Mouse (Mus musculus) hindbrain, postnatal 0 days (tissue): Measurements from ENCODE around the gene Kctd7. TPM values are rescaled to one million over a fixed set of nuclear protein-coding genes. Genes with fewer than 3 reads are reported as not detected.

Source experiments
- ATAC-seq: fragments of 200-750 bp; cut with Nextera tagmentation; 2 replicates; pipeline ENCODE4 v1.8.0; 2017; ENCODE audit warnings: mild to moderate bottlenecking, moderate TSS enrichment, moderate library complexity
- DNase-seq: peaks from one replicate; pipeline ENCODE4 v3.0.0-alpha.2; 2015; ENCODE audit warnings: low spot score
- H3K27ac ChIP-seq: fragments of 300-500 bp; sonication (generic); 2 replicates; pipeline ENCODE4 v1.5.1; 2014; ENCODE audit warnings: mild to moderate bottlenecking
- H3K27me3 ChIP-seq: fragments of 300-500 bp; sonication (generic); 2 replicates; pipeline ENCODE4 v1.6.1; 2014; ENCODE audit warnings: low read length, mixed read lengths; ENCODE audit not compliant: insufficient read depth
- H3K36me3 ChIP-seq: fragments of 300-500 bp; sonication (generic); 2 replicates; pipeline ENCODE4 v1.6.1; 2014; ENCODE audit warnings: low read length, mixed read lengths; ENCODE audit not compliant: insufficient read depth
- H3K4me1 ChIP-seq: fragments of 300-500 bp; sonication (generic); 2 replicates; pipeline ENCODE4 v1.6.1; 2014; ENCODE audit warnings: antibody characterized with exemption, low read length, mixed read lengths; ENCODE audit not compliant: insufficient read depth
- H3K4me2 ChIP-seq: fragments of 300-500 bp; sonication (generic); 2 replicates; pipeline ENCODE4 v1.6.1; 2014; ENCODE audit warnings: low read depth, mild to moderate bottlenecking, low read length, moderate library complexity, mixed read lengths
- H3K4me3 ChIP-seq: fragments of 300-500 bp; sonication (generic); 2 replicates; pipeline ENCODE4 v1.5.1; 2014; ENCODE audit warnings: low read length
- H3K9ac ChIP-seq: fragments of 300-500 bp; sonication (generic); replicated peaks from 2 replicates; pipeline ENCODE4 v1.6.1; 2014; ENCODE audit warnings: mild to moderate bottlenecking, low read length, moderate library complexity, mixed read lengths
- H3K9me3 ChIP-seq: fragments of 300-500 bp; sonication (generic); 2 replicates; pipeline ENCODE4 v1.6.1; 2016; ENCODE audit warnings: low read length, mixed read lengths
- CTCF ChIP-seq: IDR thresholded peaks from 2 replicates; pipeline ENCODE4 v1.5.1; 2016; ENCODE audit warnings: antibody characterized with exemption, control low read depth, low read depth
- WGBS: fragments of 180-500 bp; shearing (Covaris S2); extraction: QIAGEN DNeasy Blood & Tissue Kit; methylation state at CpG from one replicate; pipeline ENCODE4 v1.1.7; 2014; 5-methylcytosine and 5-hydroxymethylcytosine counted together
- polyA plus RNA-seq: library from polyadenylated mRNA; unstranded; fragments of >200 nt; fragmentation: Nextera tagmentation; extraction: Ambion mirVana; gene quantifications from 2 replicates; pipeline ENCODE4 v1.2.1, GENCODE M21; 2015
- total RNA-seq: library from RNA; depleted of rRNA; stranded (reverse); fragments of >200 nt; gene quantifications from 2 replicates; pipeline ENCODE4 v1.2.3, GENCODE M21; 2014

The Kctd7 gene
- total and polyA plus RNA-seq, 2 experiments from 2014 or later: 10.9 to 20.8 TPM

- Histone ChIP-seq H3K4me3 (no peak overlapping the region), H3K4me1 (no peaks in the 10 kb centered on the region), H3K36me3 (no peaks in the 10 kb centered on the region; the same call in 1 of the 2 replicates), H3K9me3 (no peaks in the 10 kb centered on the region), H3K27ac (no peak overlapping the region), H3K27me3 (no peaks in the 10 kb centered on the region), H3K4me2 (no peak overlapping the region), H3K9ac (no peak overlapping the region)
- ATAC-seq (no peak), DNase-seq (no peak)
- no peak for TF ChIP-seq CTCF
These were observed 32.0 kb upstream of the Kctd7 start for GRCm38 (mm10) chr5:130112653-130113052.

- Histone ChIP-seq H3K4me1 (no peaks in the 10 kb centered on the region), H3K9ac (no peak overlapping the region), H3K36me3 (no peaks in the 10 kb centered on the region; the same call in 1 of the 2 replicates), H3K4me3 (no peak overlapping the region), H3K27ac (no peak overlapping the region), H3K27me3 (no peaks in the 10 kb centered on the region), H3K9me3 (no peaks in the 10 kb centered on the region), H3K4me2 (no peak overlapping the region)
- ATAC-seq: no peak
- TF ChIP-seq CTCF: no peak
- 92% methylated on average over 12 of the region's 12 CpGs for WGBS
- no peak for DNase-seq
These were observed 28.5 kb upstream of the Kctd7 start for GRCm38 (mm10) chr5:130116116-130116515.

DNA sequence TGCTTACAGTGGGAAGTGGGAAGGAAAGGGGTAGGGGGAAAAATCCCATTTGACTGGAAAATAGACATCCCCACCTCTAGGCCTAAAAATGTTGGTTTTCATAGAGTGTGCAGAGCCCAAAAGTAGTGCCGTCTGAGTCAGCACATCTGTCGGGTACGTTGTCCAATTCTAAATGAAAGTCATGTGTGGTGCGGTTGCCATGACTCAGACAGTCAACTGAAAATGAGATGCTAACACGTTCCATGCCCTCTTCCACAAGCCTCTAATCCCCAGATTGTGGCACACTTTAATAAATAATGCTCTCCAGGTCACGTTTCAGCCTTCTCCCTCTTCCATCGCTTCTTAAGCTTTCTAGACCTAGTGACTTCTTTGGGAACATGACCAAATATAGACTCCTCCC is 27.8 kb upstream of the Kctd7 start:
- Histone ChIP-seq H3K9me3 (no peaks in the 10 kb centered on the region), H3K9ac (no peak overlapping the region), H3K27ac (no peak overlapping the region), H3K4me1 (no peaks in the 10 kb centered on the region), H3K4me2 (no peak overlapping the region), H3K36me3 (no peaks in the 10 kb centered on the region; the same call in 1 of the 2 replicates), H3K4me3 (no peak overlapping the region), H3K27me3 (no peaks in the 10 kb centered on the region)
- DNase-seq: no peak
- no peak for ATAC-seq
- TF ChIP-seq CTCF: no peak
- WGBS: 77% methylated on average over 7 of the region's 7 CpGs

DNA sequence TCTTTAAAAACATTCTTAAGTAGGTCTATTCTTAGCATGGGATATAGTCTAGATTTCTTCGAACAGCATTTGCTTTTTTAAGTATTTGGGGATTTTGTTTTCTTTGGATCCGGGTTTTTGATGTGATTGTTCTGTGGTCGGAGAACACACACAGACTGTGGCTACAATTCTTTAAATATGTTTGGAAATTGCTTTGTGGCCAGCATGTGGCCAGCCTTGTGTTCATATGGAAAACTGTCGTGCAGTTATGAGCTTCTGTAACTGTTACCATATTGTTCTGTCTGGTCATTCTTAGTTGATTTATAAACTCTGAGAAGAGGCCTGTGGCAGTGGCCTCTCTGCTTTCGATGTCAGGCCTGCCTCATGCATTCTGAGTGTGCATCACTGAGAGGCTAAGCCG is 26.7 kb upstream of the Kctd7 start:
- ATAC-seq (no peak), DNase-seq (no peak)
- Histone ChIP-seq H3K9ac (no peak overlapping the region), H3K4me1 (no peaks in the 10 kb centered on the region), H3K9me3 (no peaks in the 10 kb centered on the region), H3K4me2 (no peak overlapping the region), H3K36me3 (no peaks in the 10 kb centered on the region; the same call in 1 of the 2 replicates), H3K27ac (no peak overlapping the region), H3K4me3 (no peak overlapping the region), H3K27me3 (no peaks in the 10 kb centered on the region)
- TF ChIP-seq CTCF: no peak
- WGBS: 81% methylated on average over 6 of the region's 6 CpGs

GRCm38 (mm10) chr5:130119236-130119635 is 25.4 kb upstream of the Kctd7 start:
- no peak for TF ChIP-seq CTCF
- DNase-seq (no peak), ATAC-seq (no peak)
- no peak overlapping the region for H3K9ac ChIP-seq
- H3K9me3 ChIP-seq: no peaks in the 10 kb centered on the region
- no peaks in the 10 kb centered on the region for H3K27me3 ChIP-seq
- H3K4me1 ChIP-seq: no peaks in the 10 kb centered on the region
- no peak overlapping the region for H3K4me3 ChIP-seq
- 67% methylated on average over 3 of the region's 3 CpGs for whole genome bisulfite sequencing
- H3K4me2 ChIP-seq: no peak overlapping the region
- H3K36me3 ChIP-seq: no peaks in the 10 kb centered on the region; the same call in 1 of the 2 replicates
- no peak overlapping the region for H3K27ac ChIP-seq

GRCm38 (mm10) chr5:130120070-130120736 is 24.5 kb upstream of the Kctd7 start:
- no peaks in the 10 kb centered on the region for H3K4me1 ChIP-seq
- DNase-seq (no peak), ATAC-seq (no peak)
- H3K4me2 ChIP-seq: no peak overlapping the region
- TF ChIP-seq CTCF: no peak
- H3K36me3 ChIP-seq: no peaks in the 10 kb centered on the region
- no peaks in the 10 kb centered on the region for H3K27me3 ChIP-seq
- no peaks in the 10 kb centered on the region for H3K9me3 ChIP-seq
- H3K27ac ChIP-seq: no peak overlapping the region
- WGBS: 87% methylated on average over 12 of the region's 12 CpGs
- no peak overlapping the region for H3K9ac ChIP-seq
- H3K4me3 ChIP-seq: no peak overlapping the region

DNA sequence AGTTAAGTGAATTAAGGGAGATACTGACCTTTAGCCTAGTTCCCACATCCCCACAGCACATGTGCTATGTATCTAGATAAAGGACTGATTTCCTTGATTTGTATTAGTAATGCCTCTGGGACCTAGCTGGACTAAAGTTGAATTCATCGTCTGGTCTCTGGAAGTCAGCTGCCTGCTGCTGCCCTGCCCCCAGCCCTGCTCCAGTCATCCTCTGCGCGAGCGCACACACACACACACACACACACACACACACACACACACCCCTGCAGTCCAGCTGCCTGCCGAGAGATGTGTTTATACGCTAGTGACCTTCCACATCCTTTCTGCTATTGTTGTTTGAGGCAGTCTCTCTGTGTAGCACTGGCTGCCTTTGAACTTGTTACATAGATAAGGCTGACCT is 23.8 kb upstream of the Kctd7 start:
- no peak for ATAC-seq

More for the DNA sequence above, 23.8 kb upstream of the Kctd7 start:
- Histone ChIP-seq H3K9me3 (no peaks in the 10 kb centered on the region), H3K36me3 (no peaks in the 10 kb centered on the region), H3K27ac (no peak overlapping the region), H3K4me3 (no peak overlapping the region), H3K9ac (no peak overlapping the region), H3K4me2 (no peak overlapping the region), H3K27me3 (no peaks in the 10 kb centered on the region), H3K4me1 (no peaks in the 10 kb centered on the region)
- no peak for TF ChIP-seq CTCF
- peak; percentile 14 for DNase-seq
- 46% methylated on average over 6 of the region's 6 CpGs for WGBS
